Mouse (Mus musculus): ENCODE measurements at regions not wholly inside any gene's neighbourhood (a gene's known extent, or its start where the extent isn't known, plus 50 kb on each side); places are given as distances from the start of the nearest gene placed in this dataset.

DNA sequence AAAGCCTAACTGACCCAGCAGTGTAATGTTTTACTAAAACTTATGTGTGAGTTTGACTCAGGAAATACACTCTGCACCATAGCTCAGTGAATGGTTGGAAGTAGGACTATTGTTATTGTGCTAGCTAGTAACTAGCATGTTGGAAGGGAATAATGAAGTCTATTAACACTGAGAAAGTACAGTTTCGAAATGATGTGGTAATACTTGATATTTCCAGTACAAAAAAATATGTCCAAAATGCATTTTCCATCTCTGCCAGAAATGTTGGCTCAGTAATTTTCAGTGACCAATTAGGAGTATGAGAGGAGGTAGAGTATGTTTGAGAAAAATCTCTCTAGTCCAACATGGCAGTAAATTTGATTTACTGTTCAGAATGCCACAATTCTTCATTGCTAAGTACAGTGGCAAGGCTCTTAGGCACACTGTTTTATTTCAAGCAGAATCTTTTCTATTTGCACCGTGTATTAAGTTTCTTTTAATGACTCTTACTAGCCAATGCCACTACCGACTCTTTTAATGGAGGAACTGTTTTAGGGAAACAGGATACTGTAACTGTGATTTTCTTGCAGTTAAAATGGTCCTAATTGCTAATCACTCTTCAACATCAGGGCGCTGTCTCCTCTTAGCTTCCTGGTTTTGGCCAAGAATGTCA, 780.5 kb downstream of the Stpg2 start:
- no peak for ATAC-seq (ENCODE audit: insufficient number of reproducible peaks, insufficient read depth, low FRiP score, low TSS enrichment, low read depth)
- Histone ChIP-seq H3K27me3 (no peaks in the 10 kb centered on the region), H3K4me3 (no peak overlapping the region), H3K4me2 (no peak overlapping the region), H3K27ac (no peak overlapping the region), H3K36me3 (no peaks in the 10 kb centered on the region), H3K9me3 (no peaks in the 10 kb centered on the region), H3K9ac (no peak overlapping the region), H3K4me1 (no peaks in the 10 kb centered on the region)
- 47% methylated on average over 4 of the region's 4 CpGs for WGBS

DNA sequence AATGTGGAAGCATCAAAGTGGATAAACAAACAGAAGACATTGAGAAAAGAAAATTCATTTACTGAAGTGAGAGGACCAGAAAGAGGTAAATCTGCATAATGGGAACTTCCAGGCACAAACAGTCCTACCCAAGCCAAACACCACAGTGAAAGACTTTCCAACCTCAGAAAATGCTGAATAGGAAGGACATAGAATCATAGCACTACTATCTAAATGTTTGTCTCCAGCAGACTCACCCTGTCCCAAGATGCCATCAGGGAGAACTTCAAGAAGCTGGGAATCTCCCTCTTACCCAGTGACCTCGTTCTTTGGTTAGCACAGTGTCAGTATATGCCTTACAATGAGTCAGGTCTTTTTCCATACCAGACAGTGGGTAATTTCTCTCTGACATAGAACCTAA, 783.4 kb downstream of the Stpg2 start:
- H3K4me1 ChIP-seq = no peaks in the 10 kb centered on the region
- H3K27me3 ChIP-seq = no peaks in the 10 kb centered on the region
- H3K36me3 ChIP-seq = no peaks in the 10 kb centered on the region
- H3K4me3 ChIP-seq = no peak overlapping the region
- 80% methylated on average over 1 of the region's 1 CpGs for WGBS
- H3K27ac ChIP-seq = no peak overlapping the region
- H3K9ac ChIP-seq = no peak overlapping the region
- H3K4me2 ChIP-seq = no peak overlapping the region
- no peak for ATAC-seq (ENCODE audit: insufficient number of reproducible peaks, insufficient read depth, low FRiP score, low TSS enrichment, low read depth)
- no peaks in the 10 kb centered on the region for H3K9me3 ChIP-seq

DNA sequence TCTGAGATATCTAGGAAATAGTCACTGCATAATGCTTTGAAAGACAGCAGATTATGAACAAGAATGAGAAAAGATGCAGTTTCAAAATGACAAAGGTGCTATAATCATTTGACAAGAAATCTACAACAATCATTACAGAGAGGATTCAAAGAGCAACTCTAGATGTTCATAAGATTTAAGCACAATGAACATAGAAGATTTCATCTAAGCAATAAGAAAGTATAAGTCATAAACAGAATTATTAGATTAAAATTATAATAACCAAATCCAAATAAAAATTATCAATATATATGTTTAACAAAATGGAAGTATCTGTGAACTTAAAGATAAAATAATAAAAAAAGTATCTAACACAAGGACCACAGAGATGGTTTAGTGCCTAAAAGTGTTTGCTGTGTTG, 783.9 kb downstream of the Stpg2 start:
- ATAC-seq (ENCODE audit: insufficient number of reproducible peaks, insufficient read depth, low FRiP score, low TSS enrichment, low read depth) = no peak
- H3K36me3 ChIP-seq = no peaks in the 10 kb centered on the region

DNA sequence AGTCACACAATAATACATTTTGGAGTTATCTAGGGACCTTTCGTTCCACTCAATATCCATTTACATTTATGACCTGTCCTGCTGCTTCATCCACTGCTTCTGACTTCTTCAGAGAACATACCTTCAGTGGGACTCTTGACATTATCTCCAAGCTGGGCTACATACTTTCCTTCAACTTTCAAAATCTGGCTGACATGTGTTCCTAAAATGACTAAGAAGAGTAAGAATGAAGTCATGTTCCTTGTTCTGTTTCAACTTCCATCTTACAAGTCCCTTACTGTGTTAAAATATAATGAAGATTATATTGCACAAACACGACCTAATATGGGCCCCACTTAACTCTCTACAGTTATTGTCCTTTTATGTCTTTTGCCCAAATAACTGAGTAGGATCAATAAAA, 807.0 kb downstream of the Stpg2 start:
- H3K36me3 ChIP-seq = no peaks in the 10 kb centered on the region
- no peaks in the 10 kb centered on the region for H3K9me3 ChIP-seq
- no peak overlapping the region for H3K4me3 ChIP-seq
- H3K9ac ChIP-seq = no peak overlapping the region
- H3K4me2 ChIP-seq = no peak overlapping the region
- no peaks in the 10 kb centered on the region for H3K27me3 ChIP-seq
- no peaks in the 10 kb centered on the region for H3K4me1 ChIP-seq
- ATAC-seq (ENCODE audit: insufficient number of reproducible peaks, insufficient read depth, low FRiP score, low TSS enrichment, low read depth) = no peak
- no peak overlapping the region for H3K27ac ChIP-seq
- WGBS = 79% methylated on average over 2 of the region's 2 CpGs

More for the DNA sequence above, 783.9 kb downstream of the Stpg2 start:
- no peak overlapping the region for H3K9ac ChIP-seq
- no peaks in the 10 kb centered on the region for H3K27me3 ChIP-seq
- no peak overlapping the region for H3K27ac ChIP-seq
- no peak overlapping the region for H3K4me2 ChIP-seq
- no peak overlapping the region for H3K4me3 ChIP-seq
- no peaks in the 10 kb centered on the region for H3K9me3 ChIP-seq
- H3K4me1 ChIP-seq = no peaks in the 10 kb centered on the region

DNA sequence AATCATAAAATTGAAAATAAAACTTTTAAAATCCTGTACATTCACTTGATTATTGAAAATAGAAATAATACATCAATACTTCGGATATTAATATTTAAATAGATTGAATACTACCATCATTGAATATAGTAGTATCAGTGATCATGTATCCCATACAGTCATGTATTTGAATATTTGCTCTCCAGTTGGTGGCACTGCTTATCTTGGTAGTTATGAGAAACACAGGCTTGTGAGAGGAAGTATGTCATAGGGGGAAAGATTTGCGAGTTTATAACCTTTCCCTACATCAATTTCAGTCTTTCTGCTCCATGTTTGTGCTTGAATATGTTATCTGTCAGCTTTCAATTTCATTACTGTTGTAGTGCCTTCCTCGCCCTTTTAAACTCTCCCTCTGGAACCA, 828.6 kb downstream of the Stpg2 start:
- Histone ChIP-seq H3K27me3 (no peaks in the 10 kb centered on the region), H3K27ac (no peak overlapping the region), H3K36me3 (no peaks in the 10 kb centered on the region), H3K4me3 (no peak overlapping the region), H3K9me3 (no peaks in the 10 kb centered on the region), H3K4me1 (no peaks in the 10 kb centered on the region), H3K9ac (no peak overlapping the region), H3K4me2 (no peak overlapping the region)
- WGBS = 81% methylated on average over 3 of the region's 3 CpGs
- no peak for ATAC-seq (ENCODE audit: insufficient number of reproducible peaks, insufficient read depth, low FRiP score, low TSS enrichment, low read depth)

DNA sequence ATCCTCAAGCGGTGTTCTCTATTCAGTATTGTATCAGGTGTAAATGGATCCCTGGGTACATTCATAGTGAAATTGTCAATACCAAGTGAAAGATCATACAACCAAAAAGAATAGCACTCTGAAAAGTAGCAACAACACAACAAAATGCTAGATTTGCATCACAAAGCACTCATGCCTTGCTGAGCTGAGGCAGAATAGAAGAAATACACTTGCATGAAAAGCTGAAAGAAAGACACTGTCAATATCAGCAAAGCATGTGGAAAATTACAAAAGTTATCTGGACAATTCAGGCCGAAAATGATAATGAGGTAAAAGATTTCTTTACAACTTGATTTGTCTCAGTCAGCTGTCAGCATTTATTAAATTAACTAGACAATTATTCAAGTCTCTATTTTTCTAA, 829.6 kb downstream of the Stpg2 start:
- Histone ChIP-seq H3K27ac (no peak overlapping the region), H3K9me3 (no peaks in the 10 kb centered on the region), H3K27me3 (no peaks in the 10 kb centered on the region), H3K9ac (no peak overlapping the region), H3K4me3 (no peak overlapping the region), H3K4me1 (no peaks in the 10 kb centered on the region), H3K4me2 (no peak overlapping the region), H3K36me3 (no peaks in the 10 kb centered on the region)
- WGBS = 81% methylated on average over 2 of the region's 2 CpGs
- no peak for ATAC-seq (ENCODE audit: insufficient number of reproducible peaks, insufficient read depth, low FRiP score, low TSS enrichment, low read depth)

DNA sequence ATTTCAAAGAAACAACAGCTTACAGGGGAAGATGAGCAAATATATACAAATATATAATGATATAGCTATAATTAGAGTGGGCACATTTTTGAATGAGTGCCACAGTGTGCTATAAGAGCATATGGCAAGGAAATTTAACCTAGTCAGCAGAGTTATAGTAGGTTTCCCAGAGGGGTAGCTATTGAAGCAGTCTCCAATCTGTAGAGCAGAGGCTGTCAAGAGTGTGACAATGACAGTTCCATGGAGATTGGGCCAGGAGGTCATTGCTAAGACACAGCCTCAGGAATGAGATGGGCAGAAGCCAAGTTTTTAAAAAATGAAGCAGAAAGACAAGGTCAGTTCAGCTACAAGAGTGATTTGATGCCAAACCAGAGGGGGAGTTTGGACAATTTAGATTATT, 839.4 kb downstream of the Stpg2 start:
- Histone ChIP-seq H3K27me3 (no peaks in the 10 kb centered on the region), H3K36me3 (no peaks in the 10 kb centered on the region), H3K4me1 (no peaks in the 10 kb centered on the region), H3K4me2 (no peak overlapping the region), H3K27ac (no peak overlapping the region), H3K9me3 (no peaks in the 10 kb centered on the region), H3K4me3 (no peak overlapping the region), H3K9ac (no peak overlapping the region)
- no peak for ATAC-seq (ENCODE audit: insufficient number of reproducible peaks, insufficient read depth, low FRiP score, low TSS enrichment, low read depth)

DNA sequence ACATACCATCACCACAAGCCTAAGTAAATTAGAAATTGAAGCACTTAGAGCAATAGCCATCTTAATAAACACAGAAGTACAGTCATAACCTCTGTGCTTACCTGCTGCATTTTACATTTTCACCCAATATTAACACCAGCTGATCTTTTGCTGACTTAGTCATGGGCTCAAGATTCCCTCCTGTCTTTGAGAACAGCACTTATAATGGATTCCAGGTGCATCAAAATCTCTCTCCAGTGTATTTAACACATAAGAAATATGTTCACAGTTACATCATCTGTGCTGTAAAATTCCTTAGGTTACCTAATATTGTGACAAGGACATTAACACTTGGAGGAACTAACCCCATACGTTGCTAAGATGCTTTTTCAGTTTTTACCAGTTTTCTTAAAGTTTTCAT, 849.1 kb downstream of the Stpg2 start:
- Histone ChIP-seq H3K9me3 (no peaks in the 10 kb centered on the region), H3K4me1 (no peaks in the 10 kb centered on the region), H3K27me3 (no peaks in the 10 kb centered on the region), H3K27ac (no peak overlapping the region), H3K4me2 (no peak overlapping the region), H3K36me3 (no peaks in the 10 kb centered on the region), H3K9ac (no peak overlapping the region), H3K4me3 (no peak overlapping the region)
- ATAC-seq (ENCODE audit: insufficient number of reproducible peaks, insufficient read depth, low FRiP score, low TSS enrichment, low read depth) = no peak
- WGBS = 46% methylated on average over 1 of the region's 1 CpGs

DNA sequence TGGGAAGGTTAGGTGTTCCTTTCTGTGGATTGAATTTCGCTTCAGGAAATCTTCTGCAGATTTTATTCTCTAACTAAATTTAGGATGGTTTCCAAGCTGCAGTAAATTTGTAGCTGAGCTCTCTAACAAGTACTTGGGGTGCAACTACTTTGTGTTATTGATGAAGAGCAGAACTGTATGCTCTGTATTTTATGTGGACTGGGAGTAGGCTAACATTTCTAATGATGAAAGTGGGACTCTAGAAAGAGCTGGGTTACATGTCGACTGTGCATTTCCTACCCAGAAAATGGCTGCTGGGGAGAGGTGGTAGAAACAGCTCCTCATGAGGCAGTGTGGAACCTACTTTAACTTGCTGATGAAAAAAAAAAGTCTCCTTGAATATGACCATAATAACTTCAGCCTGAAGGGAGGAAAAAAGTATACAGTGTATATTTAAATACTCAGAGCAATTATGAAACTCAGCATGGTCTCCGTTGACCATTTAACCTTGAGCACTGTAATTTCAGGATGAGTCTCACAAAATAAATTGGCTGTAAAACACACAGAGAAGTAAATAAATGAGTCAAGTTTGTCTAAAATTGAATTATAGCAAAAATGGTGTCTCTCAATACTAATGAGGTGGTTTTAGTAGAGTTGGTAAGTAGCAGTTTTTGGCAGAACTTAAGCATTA, 852.6 kb downstream of the Stpg2 start:
- no peak for ATAC-seq (ENCODE audit: insufficient number of reproducible peaks, insufficient read depth, low FRiP score, low TSS enrichment, low read depth)
- H3K27me3 ChIP-seq = no peaks in the 10 kb centered on the region
- H3K27ac ChIP-seq = no peak overlapping the region
- 73% methylated on average over 3 of the region's 3 CpGs for WGBS
- H3K4me3 ChIP-seq = no peak overlapping the region
- H3K9ac ChIP-seq = no peak overlapping the region
- no peaks in the 10 kb centered on the region for H3K36me3 ChIP-seq
- H3K9me3 ChIP-seq = no peaks in the 10 kb centered on the region; the same call in 1 of the 2 replicates
- H3K4me1 ChIP-seq = no peaks in the 10 kb centered on the region
- H3K4me2 ChIP-seq = no peak overlapping the region

DNA sequence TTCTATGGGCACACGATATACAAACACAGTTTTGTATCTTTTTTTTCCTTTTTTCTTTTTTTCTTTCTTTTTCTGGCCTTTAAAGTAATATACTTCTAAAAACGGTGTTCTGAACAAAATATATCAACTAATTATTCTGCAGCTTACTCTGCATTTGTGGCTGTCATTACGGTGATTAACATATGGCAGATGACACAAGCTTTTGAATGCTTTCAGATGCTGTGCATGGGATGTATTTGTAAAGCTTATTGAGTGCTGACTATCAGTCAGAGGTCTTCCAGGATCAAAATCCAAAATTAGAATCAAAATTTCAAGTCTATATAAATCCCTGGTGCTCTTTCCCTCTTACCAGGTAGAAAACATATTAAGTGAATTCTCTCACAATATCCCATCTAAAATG, 853.6 kb downstream of the Stpg2 start:
- ATAC-seq (ENCODE audit: insufficient number of reproducible peaks, insufficient read depth, low FRiP score, low TSS enrichment, low read depth) = no peak
- Histone ChIP-seq H3K4me2 (no peak overlapping the region), H3K9ac (no peak overlapping the region), H3K4me3 (no peak overlapping the region), H3K9me3 (no peaks in the 10 kb centered on the region; the same call in 1 of the 2 replicates), H3K36me3 (no peaks in the 10 kb centered on the region), H3K27me3 (no peaks in the 10 kb centered on the region), H3K4me1 (no peaks in the 10 kb centered on the region), H3K27ac (no peak overlapping the region)
- WGBS = 83% methylated on average over 3 of the region's 3 CpGs

DNA sequence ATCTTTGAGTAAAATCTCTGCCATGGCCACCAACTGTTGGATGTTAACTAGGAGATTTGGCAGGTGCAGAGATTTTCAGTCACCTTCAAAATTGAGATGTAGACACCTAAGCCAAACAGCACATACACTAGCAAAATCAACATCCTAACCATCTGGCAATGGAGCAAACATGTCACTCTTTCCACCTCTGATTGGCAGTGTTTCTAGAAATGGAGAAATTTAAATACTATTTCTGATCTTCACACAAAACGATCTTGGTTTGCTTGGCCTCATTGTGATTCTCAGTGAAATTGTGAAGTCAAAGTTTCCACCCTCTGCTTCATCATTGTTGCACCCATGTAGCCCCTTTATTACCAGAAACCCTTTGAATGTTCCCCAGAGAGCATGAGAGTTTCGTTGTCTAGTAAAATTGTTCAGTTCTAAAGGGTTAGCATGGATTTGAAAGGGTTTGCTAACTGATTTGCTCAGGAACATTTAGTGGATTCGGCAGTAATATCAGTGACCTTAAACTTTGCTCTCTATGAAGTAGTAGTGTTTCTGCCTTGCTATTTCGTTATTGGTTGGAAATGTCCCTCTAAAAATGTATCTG, 854.1 kb downstream of the Stpg2 start:
- no peak for ATAC-seq (ENCODE audit: insufficient number of reproducible peaks, insufficient read depth, low FRiP score, low TSS enrichment, low read depth)
- 78% methylated on average over 4 of the region's 4 CpGs for WGBS
- Histone ChIP-seq H3K36me3 (no peaks in the 10 kb centered on the region), H3K4me2 (no peak overlapping the region), H3K9me3 (no peaks in the 10 kb centered on the region; the same call in 1 of the 2 replicates), H3K27ac (no peak overlapping the region), H3K9ac (no peak overlapping the region), H3K27me3 (no peaks in the 10 kb centered on the region), H3K4me1 (no peaks in the 10 kb centered on the region), H3K4me3 (no peak overlapping the region)

DNA sequence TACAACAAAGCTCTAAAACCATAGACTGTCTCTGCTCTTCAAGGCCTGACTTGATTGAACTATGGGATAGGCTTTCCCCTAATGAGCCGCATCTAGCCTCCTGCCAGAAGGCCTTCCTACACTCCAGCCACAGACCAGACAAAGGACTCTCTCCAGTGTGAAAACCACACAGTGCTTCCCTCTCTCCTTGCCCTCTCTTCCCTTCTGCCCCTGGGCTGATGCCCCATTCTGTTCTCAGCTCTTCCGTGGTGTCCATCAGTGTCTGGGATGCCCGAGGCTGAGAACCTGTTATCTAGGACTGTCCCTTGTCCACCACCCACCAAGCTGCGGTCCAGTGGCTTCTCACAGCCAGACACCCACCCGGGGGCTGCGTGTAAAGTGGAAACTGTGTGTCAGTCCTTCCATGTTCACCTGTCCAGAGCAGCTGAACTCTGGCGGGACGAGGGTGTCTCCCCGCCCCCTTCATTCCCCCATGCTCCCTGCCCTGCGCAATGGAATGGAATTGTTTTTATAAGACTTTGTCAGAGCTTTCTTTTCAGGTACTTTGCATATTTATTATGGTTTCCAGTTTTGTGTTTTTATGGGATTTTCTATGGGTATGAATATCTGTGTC, 856.4 kb downstream of the Stpg2 start:
- no peaks in the 10 kb centered on the region for H3K27me3 ChIP-seq
- no peak overlapping the region for H3K4me2 ChIP-seq
- no peak overlapping the region for H3K27ac ChIP-seq
- H3K9ac ChIP-seq = no peak overlapping the region
- no peak for ATAC-seq (ENCODE audit: insufficient number of reproducible peaks, insufficient read depth, low FRiP score, low TSS enrichment, low read depth)
- WGBS = 88% methylated on average over 10 of the region's 10 CpGs
- H3K4me1 ChIP-seq = 0 out of 2 replicates have a peak, but pooled peaks cover 3% of the 10 kb centered on the region
- H3K4me3 ChIP-seq = no peak overlapping the region
- no peaks in the 10 kb centered on the region for H3K36me3 ChIP-seq
- H3K9me3 ChIP-seq = no peaks in the 10 kb centered on the region; the same call in 1 of the 2 replicates
